Mouse (Mus musculus) skeletal muscle tissue, adult 2 months (tissue): ENCODE data around the gene Dlst.

ENCODE experiments used
- DNase-seq: peaks from one replicate; pipeline ENCODE4 v3.0.0-alpha.2; 2012; ENCODE audit warnings: low read depth, low spot score

Dlst gene

DNA sequence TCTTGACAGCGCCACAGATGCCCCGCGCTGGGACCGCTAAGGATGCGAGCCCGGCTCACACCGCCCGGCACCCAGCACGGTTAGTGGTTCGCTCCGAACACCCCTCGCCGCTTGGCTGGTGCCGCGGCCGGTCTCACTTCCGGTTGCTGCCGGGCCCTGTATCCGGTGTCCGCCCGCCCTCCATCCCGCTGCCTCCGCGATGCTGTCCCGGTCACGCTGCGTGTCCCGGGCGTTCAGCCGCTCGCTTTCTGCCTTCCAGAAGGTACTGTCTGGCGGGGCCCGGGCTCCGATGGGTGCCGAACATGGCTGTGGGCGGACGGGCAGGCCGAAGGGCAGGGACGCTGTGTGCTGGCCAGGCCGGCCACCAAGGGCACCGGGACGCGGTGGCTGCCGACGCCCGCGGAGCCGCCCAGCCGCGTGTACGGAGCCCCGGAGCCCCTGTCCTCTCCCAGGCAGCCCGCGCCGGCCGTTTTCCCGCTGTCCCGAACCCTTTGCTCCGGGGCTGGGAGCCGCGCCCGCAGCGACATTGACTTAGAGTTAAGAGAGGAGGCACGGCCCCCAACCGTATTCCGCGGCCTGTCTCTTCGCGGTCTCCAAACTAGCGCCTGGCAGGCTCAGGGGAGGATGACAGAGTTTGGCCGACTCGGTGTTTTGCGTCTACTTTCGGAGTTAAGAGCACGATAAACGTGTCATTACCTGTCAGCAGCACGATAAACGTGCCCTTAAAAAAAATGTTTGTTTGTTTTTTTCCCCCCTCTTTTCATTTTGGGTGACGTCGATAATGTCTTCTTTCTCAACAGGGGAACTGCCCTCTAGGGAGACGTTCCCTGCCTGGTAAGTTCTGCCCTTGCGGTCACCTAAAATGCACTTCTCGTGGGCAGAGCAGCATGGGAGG is at the start of gene Dlst, which contains the start of gene Prox2:
Gene Dlst (plus strand): TSS at position 136 of the 895 bp plus-strand sequence.
Gene Prox2 (minus strand): TSS at position 62 of the 895 bp plus-strand sequence.
- DNase-seq = peak; percentile 64

GRCm38 (mm10) chr12:85071043-85071442 is 39.6 kb upstream of the Dlst start:
- no peak for DNase-seq

DNA sequence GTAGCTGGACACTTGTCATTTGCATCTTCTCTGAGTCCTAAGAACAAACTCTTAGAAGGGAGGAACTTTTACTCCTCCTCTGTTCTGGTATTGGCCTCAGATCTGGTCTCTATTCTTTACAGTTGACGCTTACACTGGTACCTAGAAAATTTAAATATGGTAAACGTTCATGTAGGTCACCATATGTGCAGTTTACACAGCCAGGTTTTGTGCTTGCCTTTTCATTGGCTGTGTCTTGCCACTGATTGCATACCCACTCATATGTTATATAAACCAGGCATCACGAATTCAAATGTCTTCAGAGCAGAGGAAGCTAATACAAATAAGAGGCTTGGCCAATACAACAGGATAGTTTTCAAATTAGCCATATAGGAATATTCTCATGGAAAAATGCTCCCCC is 33.5 kb upstream of the Dlst start:
- no peak for DNase-seq

DNA sequence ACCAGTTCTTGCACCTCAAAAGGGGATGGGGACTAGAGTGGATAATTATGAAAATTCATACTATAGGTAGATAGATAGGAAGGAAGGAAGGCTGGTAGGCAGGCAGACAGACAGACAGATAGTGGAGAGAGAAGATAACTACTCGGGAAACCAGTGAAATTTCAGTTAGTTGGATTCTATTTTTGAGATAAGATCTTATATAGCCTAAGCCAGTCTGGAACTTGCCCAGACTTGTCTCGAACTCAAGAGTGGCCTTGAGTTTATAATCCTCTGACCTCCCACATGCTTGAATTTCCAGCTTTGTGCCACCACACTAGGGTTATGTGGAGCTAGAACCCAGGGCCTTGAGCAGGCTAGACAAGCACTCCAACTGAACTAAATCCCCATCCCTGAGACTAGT is 26.4 kb upstream of the Dlst start:
- DNase-seq = no peak

DNA sequence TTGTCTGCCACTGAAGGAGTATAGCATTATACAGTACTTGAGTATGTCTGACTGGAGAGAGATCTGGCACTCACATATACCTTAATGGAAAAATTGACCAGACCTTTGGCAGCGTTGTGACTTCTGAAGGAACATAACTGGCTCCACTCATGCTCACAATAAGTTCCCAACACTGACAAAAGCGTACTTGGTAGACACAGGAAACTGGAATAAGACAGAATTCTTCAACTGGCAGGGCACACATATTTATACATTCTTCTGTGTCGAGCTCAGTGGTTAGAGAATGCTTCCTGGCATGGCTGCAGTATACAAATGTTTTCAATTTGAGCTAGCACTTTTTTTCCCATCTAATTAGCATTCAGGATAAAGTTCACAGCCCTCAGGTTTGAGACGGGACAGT is 25.7 kb upstream of the Dlst start:
- DNase-seq = no peak

- no peak for DNase-seq
Measured at GRCm38 (mm10) chr12:85087845-85088244, 22.8 kb upstream of the Dlst start.

- DNase-seq = no peak
Measured at GRCm38 (mm10) chr12:85091190-85091589, 19.4 kb upstream of the Dlst start.

DNA sequence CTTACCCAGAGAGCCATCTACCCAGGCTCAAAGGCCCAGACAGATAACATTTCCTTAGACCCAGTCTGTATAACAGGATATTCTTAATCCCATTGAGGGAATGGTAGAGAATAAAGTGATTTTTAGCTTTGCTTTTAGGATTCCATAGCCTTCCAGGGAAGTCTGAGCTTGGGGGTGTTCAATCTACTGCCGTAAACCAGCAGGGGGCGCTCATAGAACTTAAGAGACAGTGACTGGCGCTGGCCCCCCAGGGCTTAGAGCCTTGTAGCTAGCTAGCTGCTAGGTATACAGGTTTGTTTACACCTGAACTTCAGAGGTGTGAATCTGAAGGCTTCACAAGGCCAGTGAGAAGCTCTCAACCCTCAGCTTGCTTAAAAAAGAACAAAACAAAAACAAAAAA is 18.4 kb upstream of the Dlst start:
- DNase-seq = peak; percentile 61

DNA sequence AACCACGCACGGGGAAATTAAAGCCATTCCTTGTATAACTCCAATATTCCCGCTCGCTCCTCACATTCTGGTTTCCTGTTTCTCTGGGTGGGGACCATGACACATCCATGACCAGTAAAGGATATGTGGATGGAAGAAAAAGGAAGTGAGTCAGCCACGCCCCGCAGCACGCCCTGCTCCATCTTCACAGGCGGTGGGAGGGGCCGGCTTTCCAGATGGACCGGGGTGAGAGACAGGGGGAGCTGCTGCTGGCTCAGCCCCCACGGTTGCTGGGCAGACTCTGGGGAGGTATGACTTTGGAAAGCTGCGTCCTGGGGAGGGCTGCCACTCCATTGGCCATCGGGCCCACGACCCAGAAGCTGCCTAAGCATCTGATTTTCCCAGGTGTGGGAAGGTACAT is 16.6 kb upstream of the Dlst start:
- DNase-seq = peak; percentile 34

DNA sequence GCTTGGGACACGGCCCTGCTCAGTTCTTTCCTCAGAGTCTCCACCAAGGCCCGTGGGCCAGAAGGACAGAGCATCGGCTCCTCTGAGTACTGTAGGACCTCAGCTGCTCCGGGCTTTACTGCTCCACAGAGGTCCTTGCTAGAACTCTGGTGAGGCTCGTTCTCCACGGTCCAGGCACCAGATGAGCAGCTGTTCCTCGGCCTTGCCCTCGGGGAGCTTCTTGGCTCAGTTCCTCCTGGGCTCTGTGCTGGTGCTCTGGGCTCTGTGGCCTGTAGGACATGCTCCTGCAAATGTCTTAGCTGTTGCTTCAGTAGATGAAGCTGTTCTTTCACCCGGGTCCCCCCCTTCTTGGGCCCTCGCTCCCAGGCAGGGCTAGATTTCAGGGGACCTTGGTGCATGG is 15.9 kb upstream of the Dlst start:
- DNase-seq = peak; percentile 51

- DNase-seq = no peak
Measured at GRCm38 (mm10) chr12:85095146-85095545, 15.5 kb upstream of the Dlst start.

DNA sequence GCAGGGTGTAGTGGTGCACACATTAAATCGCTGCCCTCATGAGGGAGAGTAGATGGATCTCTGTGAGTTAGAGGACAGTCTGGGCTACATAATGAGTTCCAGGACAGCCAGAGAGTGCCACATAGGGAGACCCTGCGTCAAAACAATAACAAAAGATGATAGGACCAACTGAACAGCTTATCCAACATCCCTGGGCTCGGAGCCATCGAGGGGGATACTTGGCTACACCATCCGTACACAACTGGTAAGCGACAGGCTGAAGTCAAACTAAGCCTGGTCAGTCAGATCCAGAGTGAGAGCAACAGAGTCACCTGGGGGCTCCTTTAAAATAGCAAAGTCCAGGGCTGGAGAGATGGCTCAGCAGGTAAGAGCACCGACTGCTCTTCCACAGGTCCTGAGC is 14.8 kb upstream of the Dlst start:
- no peak for DNase-seq

DNA sequence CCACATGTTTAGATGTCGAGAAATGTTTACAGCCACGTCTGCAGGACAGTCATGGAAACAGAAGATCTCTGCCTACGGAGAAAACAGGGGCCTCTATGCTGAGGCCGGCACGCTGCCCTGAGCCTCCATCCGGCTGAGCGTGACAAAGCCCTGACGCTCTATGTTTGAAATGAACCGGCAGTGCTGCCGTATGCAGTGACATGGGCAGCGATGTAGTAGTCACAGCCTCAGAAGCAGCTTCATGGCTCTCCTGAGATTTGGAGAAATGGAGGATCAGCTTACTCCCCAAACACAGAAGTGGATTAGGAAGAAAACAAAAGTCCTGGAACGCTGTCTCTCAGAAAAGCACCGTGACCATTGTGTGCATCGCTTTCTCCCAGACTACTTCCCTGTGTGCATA is 9.6 kb upstream of the Dlst start:
- DNase-seq = no peak

DNA sequence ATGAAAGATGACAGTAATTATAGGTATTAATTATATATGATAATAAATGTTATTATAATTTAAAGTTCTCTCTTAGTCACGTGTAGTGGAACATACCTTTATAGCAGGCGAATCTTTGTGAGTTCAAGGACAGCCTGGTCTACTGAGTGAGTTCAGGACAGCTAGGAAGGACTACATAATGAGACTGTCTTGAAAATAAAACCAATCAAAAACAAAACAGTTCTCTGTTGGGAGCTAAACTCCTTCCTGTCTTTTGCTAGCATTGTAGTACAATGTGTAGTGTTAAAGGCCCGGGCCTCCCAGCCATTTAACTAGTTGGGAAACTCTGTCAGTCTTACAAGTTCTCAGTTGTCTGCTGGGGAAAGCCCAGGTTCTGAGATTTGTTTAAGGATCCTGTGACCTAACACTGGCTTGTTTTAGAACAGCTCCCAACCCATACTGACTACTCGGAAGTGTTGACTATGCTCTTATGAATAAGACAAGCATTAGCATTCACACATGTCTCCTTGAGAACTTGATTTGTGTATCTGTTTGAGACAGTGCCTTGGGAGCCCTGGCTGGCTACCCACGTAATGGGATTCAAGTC is 9.0 kb upstream of the Dlst start:
- no peak for DNase-seq

GRCm38 (mm10) chr12:85103096-85103495 is 7.5 kb upstream of the Dlst start:
- DNase-seq = no peak

GRCm38 (mm10) chr12:85104789-85105188 is 5.8 kb upstream of the Dlst start:
- DNase-seq = no peak

- DNase-seq = no peak
Measured at GRCm38 (mm10) chr12:85106292-85106691, 4.3 kb upstream of the Dlst start.

- no peak for DNase-seq
Measured at GRCm38 (mm10) chr12:85108643-85109042, 2.0 kb upstream of the Dlst start.

GRCm38 (mm10) chr12:85109426-85109825 is 1.2 kb upstream of the Dlst start:
- DNase-seq = no peak

- DNase-seq = peak; percentile 30
Measured at GRCm38 (mm10) chr12:85110011-85110697, 479 bp upstream of the Dlst start.

DNA sequence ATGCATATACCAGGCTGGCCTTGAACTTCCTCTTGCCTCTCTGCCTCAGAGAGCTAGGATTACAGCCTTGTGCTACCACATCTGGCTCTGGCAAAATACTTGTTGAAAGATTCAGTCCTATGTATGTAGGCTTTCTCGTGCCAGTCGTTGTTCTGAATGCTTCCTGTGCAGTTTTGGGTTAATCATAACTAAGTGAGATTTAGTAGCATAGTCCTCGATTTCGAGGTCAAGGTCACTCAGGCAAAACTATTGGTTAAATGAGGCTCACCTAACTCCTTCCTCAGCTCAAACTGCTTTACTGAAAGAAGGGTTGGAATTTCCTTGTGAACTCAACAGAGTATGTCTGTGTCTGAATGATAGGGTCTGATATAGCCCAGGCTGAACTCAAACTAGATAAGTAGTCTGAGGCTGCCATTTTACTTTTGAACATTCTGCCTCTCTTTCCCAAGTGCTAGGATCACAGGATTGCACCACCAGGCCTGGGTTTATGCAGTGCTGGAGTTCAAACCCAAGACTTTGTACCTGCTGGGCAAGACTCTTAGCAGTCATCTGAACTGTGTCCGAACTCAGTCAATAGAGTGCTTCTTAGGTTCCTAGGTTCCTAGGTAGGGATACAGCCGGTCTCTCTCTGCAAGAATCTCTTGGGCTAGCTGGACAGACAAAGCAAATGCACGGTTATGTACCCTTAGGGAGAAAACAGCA is 2.1 kb downstream of the Dlst start:
- no peak for DNase-seq

DNA sequence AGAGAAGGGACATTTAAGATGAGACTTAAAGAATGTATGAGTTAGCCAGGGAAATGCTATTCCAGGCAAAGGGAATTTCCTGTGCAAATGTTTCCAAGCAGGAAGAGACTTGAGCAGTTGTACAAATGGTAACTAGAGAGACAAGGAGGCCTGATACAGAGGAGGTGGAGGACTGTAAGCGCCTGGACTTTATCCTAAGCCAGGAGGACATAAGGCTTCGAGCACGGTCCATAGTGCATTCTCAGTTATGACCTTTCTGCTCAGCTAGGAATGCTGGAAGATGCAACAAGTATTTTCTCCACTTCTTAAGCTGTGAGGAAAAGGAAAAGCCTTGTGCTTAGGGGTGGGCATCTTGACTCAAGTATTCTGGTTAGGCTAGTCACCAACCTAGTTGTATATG is 2.7 kb downstream of the Dlst start:
- DNase-seq = no peak
